Mouse (Mus musculus): ENCODE measurements at regions not wholly inside any gene's neighbourhood (a gene's known extent, or its start where the extent isn't known, plus 50 kb on each side); places are given as distances from the start of the nearest gene placed in this dataset.

- TF ChIP-seq POLR2A (IDR thresholded peaks at IDR 0.05; ENCODE audit: extremely low read depth, insufficient read depth, low read length) (no peak), CTCF (IDR thresholded peaks at IDR 0.05; ENCODE audit: extremely low read depth, insufficient read depth, low read length) (no peak)
Observed at GRCm38 (mm10) chr13:6998094-6998493, 349.5 kb upstream of the Pfkp start.
